ENCODE assay signal across 26 mouse cellular contexts in genomic region chr16:84807874-84808273, GRCm38 (mm10). TPM values are rescaled to one million over a fixed set of nuclear protein-coding genes. Genes with fewer than 3 reads are reported as not detected.
DNase-seq lines count a peak whose midpoint lies in the region; ATAC-seq and TF ChIP-seq lines count a peak whose summit lies in the region.
"Had no signal": no experiment of that assay in that cellular context is flagged by ENCODE, and none has a peak within 500 bp of the region (broad histone marks: within the 10 kb centered on the region; RNA-seq: fewer than 3 reads in every experiment).

No protein-coding gene starts in this region.

- 86% methylated on average over 7 of the region's 7 CpGs for WGBS in heart, embryonic 11.5 days (ENCODE audit: insufficient replicate concordance)
- WGBS in liver, adult 2 months, result 28% methylated on average over 7 of the region's 7 CpGs
- 82% methylated on average over 7 of the region's 7 CpGs for whole genome bisulfite sequencing in liver, postnatal 0 days (ENCODE audit: insufficient replicate concordance)
- WGBS in kidney, embryonic 14.5 days, result 95% methylated on average over 7 of the region's 7 CpGs

- no peaks in the 10 kb centered on the region for H3K4me1 ChIP-seq in heart, embryonic 11.5 days (ENCODE audit: control insufficient read depth, insufficient read depth, low read length)
- peaks cover 7% of the 10 kb centered on the region for H3K4me1 ChIP-seq in liver, adult 2 months (ENCODE audit: control insufficient read depth, insufficient read depth, low read length)
- 0 out of 2 replicates have a peak, but pooled peaks cover 7% of the 10 kb centered on the region for H3K4me1 ChIP-seq in liver, postnatal 0 days (ENCODE audit: insufficient read depth)
- H3K4me1 ChIP-seq in brown adipose tissue, adult 24 weeks (ENCODE audit: control insufficient read depth, insufficient read depth, insufficient read length, low read length), result peaks cover 19% of the 10 kb centered on the region; the same call in 1 of the 2 replicates
- H3K4me1 ChIP-seq in kidney, embryonic 14.5 days (ENCODE audit: control insufficient read depth, insufficient read depth, low read length), result no peaks in the 10 kb centered on the region
- H3K4me1 ChIP-seq: embryonic facial prominence, embryonic 10.5 days; embryonic facial prominence, embryonic 12.5 days; forebrain, embryonic 13.5 days; forebrain, embryonic 15.5 days had no signal

- H3K36me3 ChIP-seq in heart, embryonic 11.5 days (ENCODE audit: control insufficient read depth, insufficient read depth, low read length), result no peaks in the 10 kb centered on the region
- H3K36me3 ChIP-seq in liver, adult 2 months (ENCODE audit: control insufficient read depth, insufficient read depth, low read length), result no peaks in the 10 kb centered on the region
- no peaks in the 10 kb centered on the region for H3K36me3 ChIP-seq in liver, postnatal 0 days (replicated peaks; ENCODE audit: insufficient read depth, low read length)
- H3K36me3 ChIP-seq in kidney, embryonic 14.5 days (ENCODE audit: control insufficient read depth, insufficient read depth, low read length), result no peaks in the 10 kb centered on the region
- H3K36me3 ChIP-seq: embryonic facial prominence, embryonic 12.5 days had no signal

- DNase-seq in heart, adult 11 months, result peak; percentile 78
- DNase-seq in liver, adult 2 months (ENCODE audit: extremely low read depth, low read depth, low spot score), result peak; percentile 81
- no peak for DNase-seq in liver, postnatal 0 days
- peak; percentile 25 for DNase-seq in ES-CJ7 (ENCODE audit: low read depth, low spot score)
- DNase-seq: adrenal gland, adult 8-10 months; adrenal gland, postnatal 14 days; adrenal gland, postnatal 36 days; B cell, adult 2 months; cerebellum, adult 11 months; cerebellum, adult 18-20 months; cerebellum, adult 8-10 months; cerebellum, adult 9-11 months; cerebellum, postnatal 14 days; cerebellum, postnatal 36 days; embryo, embryonic 11 days; forebrain, postnatal 0 days had no signal

- H3K9me3 ChIP-seq in heart, embryonic 11.5 days (replicated peaks; ENCODE audit: control insufficient read depth, low read length), result no peaks in the 10 kb centered on the region
- no peaks in the 10 kb centered on the region for H3K9me3 ChIP-seq in liver, postnatal 0 days (ENCODE audit: low read length)
- H3K9me3 ChIP-seq in kidney, embryonic 14.5 days (ENCODE audit: control insufficient read depth, low read length), result no peaks in the 10 kb centered on the region
- H3K9me3 ChIP-seq: embryonic facial prominence, embryonic 10.5 days; forebrain, embryonic 13.5 days; forebrain, embryonic 15.5 days had no signal

- H3K4me3 ChIP-seq in heart, embryonic 11.5 days (ENCODE audit: low read depth, low read length), result no peak overlapping the region
- no peak overlapping the region for H3K4me3 ChIP-seq in liver, adult 2 months (ENCODE audit: insufficient read depth, low read depth, low read length)
- no peak overlapping the region for H3K4me3 ChIP-seq in liver, postnatal 0 days (ENCODE audit: low read depth, low read length)
- no peak overlapping the region for H3K4me3 ChIP-seq in brown adipose tissue, adult 24 weeks (ENCODE audit: insufficient read depth, low read depth, low read length)
- no peak overlapping the region for H3K4me3 ChIP-seq in kidney, embryonic 14.5 days (ENCODE audit: low read length)
- H3K4me3 ChIP-seq: embryonic facial prominence, embryonic 10.5 days; embryonic facial prominence, embryonic 12.5 days; forebrain, embryonic 13.5 days; forebrain, embryonic 15.5 days had no signal

- TF ChIP-seq POLR2A in liver, adult 2 months (IDR thresholded peaks at IDR 0.05; ENCODE audit: extremely low read depth, insufficient read depth, low read length), result no peak

- no peak for TF ChIP-seq CTCF in liver, adult 2 months (IDR thresholded peaks at IDR 0.05; ENCODE audit: low read depth, low read length)
- TF ChIP-seq CTCF in liver, postnatal 0 days (IDR thresholded peaks at IDR 0.05; ENCODE audit: low read depth), result no peak

- no peak for TF ChIP-seq EP300 in liver, postnatal 0 days (IDR thresholded peaks at IDR 0.05; ENCODE audit: low read depth)

- H3K9ac ChIP-seq in heart, embryonic 11.5 days (ENCODE audit: low read depth, low read length), result no peak overlapping the region
- no peak overlapping the region for H3K9ac ChIP-seq in liver, adult 2 months (ENCODE audit: low read depth, low read length)
- no peak overlapping the region for H3K9ac ChIP-seq in liver, postnatal 0 days (replicated peaks)
- no peak overlapping the region for H3K9ac ChIP-seq in kidney, embryonic 14.5 days (ENCODE audit: low read depth, low read length)
- H3K9ac ChIP-seq: embryonic facial prominence, embryonic 12.5 days; forebrain, embryonic 13.5 days; forebrain, embryonic 15.5 days; forebrain, postnatal 0 days had no signal

- no peaks in the 10 kb centered on the region for H3K27me3 ChIP-seq in heart, embryonic 11.5 days (ENCODE audit: control insufficient read depth, insufficient read depth, low read length)
- H3K27me3 ChIP-seq in liver, adult 2 months (ENCODE audit: control insufficient read depth, insufficient read depth, low read length), result no peaks in the 10 kb centered on the region
- no peaks in the 10 kb centered on the region for H3K27me3 ChIP-seq in liver, postnatal 0 days (ENCODE audit: insufficient read depth, low read length)
- no peaks in the 10 kb centered on the region for H3K27me3 ChIP-seq in kidney, embryonic 14.5 days (ENCODE audit: control insufficient read depth, insufficient read depth, low read length)
- H3K27me3 ChIP-seq: CH12.LX; embryonic facial prominence, embryonic 12.5 days; forebrain, embryonic 13.5 days; forebrain, embryonic 15.5 days had no signal

- H3K4me2 ChIP-seq in heart, embryonic 11.5 days, result no peak overlapping the region
- no peak overlapping the region for H3K4me2 ChIP-seq in liver, postnatal 0 days (ENCODE audit: low read depth, low read length)
- H3K4me2 ChIP-seq in kidney, embryonic 14.5 days (replicated peaks; ENCODE audit: low read depth, low read length), result no peak overlapping the region
- H3K4me2 ChIP-seq: embryonic facial prominence, embryonic 12.5 days; forebrain, embryonic 13.5 days; forebrain, embryonic 15.5 days had no signal

- ATAC-seq in heart, embryonic 11.5 days (replicated peaks; ENCODE audit: insufficient number of reproducible peaks, low FRiP score, low TSS enrichment), result no peak
- no peak for ATAC-seq in liver, postnatal 0 days
- no peak for ATAC-seq in kidney, embryonic 14.5 days (ENCODE audit: low FRiP score, low TSS enrichment)
- ATAC-seq: activated CD4-positive, CD25-positive, alpha-beta regulatory T cell, adult 4 months; CD4-positive, CD25-positive, alpha-beta regulatory T cell, adult 4 months; forebrain, embryonic 13.5 days; forebrain, embryonic 15.5 days; forebrain, postnatal 0 days had no signal

- no peak overlapping the region for H3K27ac ChIP-seq in heart, embryonic 11.5 days (ENCODE audit: low read depth, low read length)
- peak overlapping the region; percentile 17; the same call in 1 of the 2 replicates for H3K27ac ChIP-seq in liver, adult 2 months (replicated peaks; ENCODE audit: insufficient read depth, low read depth, low read length)
- no peak overlapping the region for H3K27ac ChIP-seq in liver, postnatal 0 days (ENCODE audit: low read depth)
- peak overlapping the region; percentile 37; the same call in 1 of the 2 replicates for H3K27ac ChIP-seq in brown adipose tissue, adult 24 weeks (replicated peaks; ENCODE audit: low read depth, low read length)
- no peak overlapping the region for H3K27ac ChIP-seq in kidney, embryonic 14.5 days (ENCODE audit: low read depth, low read length)
- H3K27ac ChIP-seq: embryonic facial prominence, embryonic 10.5 days; embryonic facial prominence, embryonic 12.5 days; forebrain, embryonic 13.5 days; forebrain, embryonic 15.5 days had no signal

- H3K79me2 ChIP-seq in liver, adult 2 months (ENCODE audit: control insufficient read depth, insufficient read depth, low read length), result no peaks in the 10 kb centered on the region

RNA-seq across cellular contexts. Expression of gene Gabpa, which starts 26.9 kb away (rescaled TPM):
- polyA plus RNA-seq in heart, embryonic 11.5 days (2014; fragmentation: Nextera tagmentation; extraction: Ambion mirVana), result 35.3 and 41.6 TPM in 2 replicates
- 32.3 and 36.4 TPM in 2 replicates for total RNA-seq in liver, adult 2 months (2014; rRNA removed)
- 5.8 and 6.7 TPM in 2 replicates for polyA plus RNA-seq in liver, adult 2 months (2012; rRNA removed)
- 7.9 and 9.2 TPM in 2 replicates for polyA plus RNA-seq in liver, postnatal 0 days (2015; fragmentation: Nextera tagmentation; extraction: Ambion mirVana)
- polyA plus RNA-seq in brown adipose tissue, adult 24 weeks (2012; ENCODE audit: insufficient read depth, insufficient read length, missing spikeins), result 45.9 and 68.9 TPM in 2 replicates
- polyA plus RNA-seq in kidney, embryonic 14.5 days (2014; fragmentation: Nextera tagmentation; extraction: Ambion mirVana), result 27.5 and 44.7 TPM in 2 replicates

RNA-seq across cellular contexts. Expression of gene Atp5j, which starts 27.6 kb away (rescaled TPM):
- polyA plus RNA-seq in heart, embryonic 11.5 days (2014; fragmentation: Nextera tagmentation; extraction: Ambion mirVana), result 1,388 and 1,414 TPM in 2 replicates
- total RNA-seq in liver, adult 2 months (2014; rRNA removed), result 296 and 354 TPM in 2 replicates
- 196 and 235 TPM in 2 replicates for polyA plus RNA-seq in liver, adult 2 months (2012; rRNA removed)
- polyA plus RNA-seq in liver, postnatal 0 days (2015; fragmentation: Nextera tagmentation; extraction: Ambion mirVana), result 805 and 808 TPM in 2 replicates
- polyA plus RNA-seq in brown adipose tissue, adult 24 weeks (2012; ENCODE audit: insufficient read depth, insufficient read length, missing spikeins), result 659 and 718 TPM in 2 replicates
- polyA plus RNA-seq in kidney, embryonic 14.5 days (2014; fragmentation: Nextera tagmentation; extraction: Ambion mirVana), result 989 and 1,322 TPM in 2 replicates

RNA-seq across cellular contexts. Expression of gene Jam2, which starts 34.0 kb away (rescaled TPM):
- polyA plus RNA-seq in heart, embryonic 11.5 days (2014; fragmentation: Nextera tagmentation; extraction: Ambion mirVana), result 8.1 and 9.8 TPM in 2 replicates
- 5.0 and 9.8 TPM in 2 replicates for total RNA-seq in liver, adult 2 months (2014; rRNA removed)
- polyA plus RNA-seq in liver, adult 2 months (2012; rRNA removed), result 2.3 and 2.4 TPM in 2 replicates
- 2.9 and 3.2 TPM in 2 replicates for polyA plus RNA-seq in liver, postnatal 0 days (2015; fragmentation: Nextera tagmentation; extraction: Ambion mirVana)
- 26.8 and 36.1 TPM in 2 replicates for polyA plus RNA-seq in brown adipose tissue, adult 24 weeks (2012; ENCODE audit: insufficient read depth, insufficient read length, missing spikeins)
- polyA plus RNA-seq in kidney, embryonic 14.5 days (2014; fragmentation: Nextera tagmentation; extraction: Ambion mirVana), result 2.5 and 3.4 TPM in 2 replicates
- polyA plus RNA-seq: activated CD4-positive, CD25-positive, alpha-beta regulatory T cell, adult 4 months had no signal

Comparison
In these comparisons a context has a peak if more than half of its experiments do, and no peak if none do; other contexts are left out.
1. H3K27ac ChIP-seq: peak in liver, adult 2 months (single experiment) and brown adipose tissue, adult 24 weeks (single experiment); none in heart, embryonic 11.5 days (single experiment), liver, postnatal 0 days (single experiment) and kidney, embryonic 14.5 days (single experiment).